Mouse (Mus musculus) limb, embryonic 12.5 days (tissue): ENCODE measurements around the gene Nat9. TPM values are rescaled to one million over a fixed set of nuclear protein-coding genes. Genes with fewer than 3 reads are reported as not detected.
A peak's percentile ranks its signal among the peaks of the same experiment; 100 is the strongest.

Experiments
- ATAC-seq: fragments of 200-750 bp; cut with Nextera tagmentation; 2 replicates; pipeline ENCODE4 v1.8.0; 2017; ENCODE audit warnings: low read depth, moderate TSS enrichment; ENCODE audit not compliant: insufficient number of reproducible peaks, insufficient read depth, low FRiP score, low TSS enrichment
- H3K27ac ChIP-seq: fragments of 300-500 bp; sonication (generic); 2 replicates; pipeline ENCODE4 v1.5.1; 2016; ENCODE audit warnings: mild to moderate bottlenecking, moderate library complexity
- H3K27me3 ChIP-seq: fragments of 300-500 bp; sonication (generic); 2 replicates; pipeline ENCODE4 v1.6.1; 2016; ENCODE audit warnings: mild to moderate bottlenecking, moderate library complexity
- H3K36me3 ChIP-seq: fragments of 300-500 bp; sonication (generic); 2 replicates; pipeline ENCODE4 v1.6.1; 2016; ENCODE audit warnings: mild to moderate bottlenecking, moderate library complexity
- H3K4me1 ChIP-seq: fragments of 300-500 bp; sonication (generic); replicated peaks from 2 replicates; pipeline ENCODE4 v1.6.1; 2016
- H3K4me2 ChIP-seq: fragments of 300-500 bp; sonication (generic); 2 replicates; pipeline ENCODE4 v1.6.1; 2016; ENCODE audit warnings: mild to moderate bottlenecking, moderate library complexity
- H3K4me3 ChIP-seq: fragments of 300-500 bp; sonication (generic); replicated peaks from 2 replicates; pipeline ENCODE4 v1.5.1; 2016; ENCODE audit warnings: mild to moderate bottlenecking
- H3K9ac ChIP-seq: fragments of 300-500 bp; sonication (generic); replicated peaks from 2 replicates; pipeline ENCODE4 v1.6.1; 2016; ENCODE audit warnings: mild to moderate bottlenecking, moderate library complexity
- H3K9me3 ChIP-seq: fragments of 300-500 bp; sonication (generic); 2 replicates; pipeline ENCODE4 v1.6.1; 2016; ENCODE audit warnings: mild to moderate bottlenecking, moderate library complexity
- WGBS: fragments of 180-500 bp; shearing (Covaris S2); methylation state at CpG from one replicate; pipeline ENCODE4 v1.1.7; 2016; 5-methylcytosine and 5-hydroxymethylcytosine counted together
- polyA plus RNA-seq: library from polyadenylated mRNA; unstranded; fragments of >200 nt; fragmentation: Nextera tagmentation; extraction: Ambion mirVana; gene quantifications from 2 replicates; pipeline ENCODE4 v1.2.1, GENCODE M21; 2016

Gene Nat9
- polyA plus RNA-seq, 1 experiment from 2014 or later, result 23.6 TPM

DNA sequence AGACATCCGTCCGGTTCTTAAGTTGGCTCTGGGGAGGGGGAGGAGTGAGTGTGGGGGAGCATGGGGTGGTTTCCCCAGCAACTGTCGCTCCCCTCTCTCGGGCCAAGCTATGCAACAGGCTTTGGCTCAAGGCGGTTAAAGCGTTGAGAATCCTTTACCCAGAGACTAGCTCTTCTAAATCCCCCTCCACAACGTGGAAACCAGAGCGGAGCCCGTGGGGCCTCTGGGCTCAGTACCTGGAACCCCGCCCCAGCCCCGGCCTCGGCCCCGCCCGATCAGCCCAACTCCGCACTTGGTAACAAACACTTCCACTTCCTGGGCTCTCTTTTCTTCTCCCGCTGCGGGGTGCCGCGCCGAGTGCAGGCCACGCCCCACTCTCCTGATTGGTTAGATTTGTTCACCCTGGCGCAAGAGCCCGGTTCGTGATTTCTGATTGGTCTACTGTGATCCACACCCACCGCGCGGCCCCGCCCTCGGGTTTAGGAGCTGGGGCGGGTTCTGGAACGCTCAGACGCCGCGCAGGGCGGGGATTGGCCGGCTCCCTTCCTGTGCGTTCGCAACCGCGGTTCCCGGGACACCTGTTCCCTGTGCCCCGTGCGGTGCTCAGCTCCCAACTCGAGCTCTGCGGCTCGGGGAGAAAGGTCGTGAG lies 24.7 kb downstream of the Nat9 start, which contains the start of gene Slc9a3r1:
TSS of gene Slc9a3r1 (plus strand) at position 510 of the 649 bp plus-strand sequence.
- Histone ChIP-seq H3K9ac (peak within 1 kb of the TSS; percentile 50), H3K27ac (no peak within 1 kb of the TSS), H3K4me1 (peaks cover 40% of the 10 kb centered on the region), H3K27me3 (peaks cover 47% of the 10 kb centered on the region), H3K4me2 (peak within 1 kb of the TSS; percentile 95), H3K9me3 (no peaks in the 10 kb centered on the region), H3K4me3 (peak within 1 kb of the TSS; percentile 59), H3K36me3 (no peaks in the 10 kb centered on the region)
- WGBS, result under 1% methylated on average over 47 of the region's 47 CpGs
- peak; percentile 92 for ATAC-seq

DNA sequence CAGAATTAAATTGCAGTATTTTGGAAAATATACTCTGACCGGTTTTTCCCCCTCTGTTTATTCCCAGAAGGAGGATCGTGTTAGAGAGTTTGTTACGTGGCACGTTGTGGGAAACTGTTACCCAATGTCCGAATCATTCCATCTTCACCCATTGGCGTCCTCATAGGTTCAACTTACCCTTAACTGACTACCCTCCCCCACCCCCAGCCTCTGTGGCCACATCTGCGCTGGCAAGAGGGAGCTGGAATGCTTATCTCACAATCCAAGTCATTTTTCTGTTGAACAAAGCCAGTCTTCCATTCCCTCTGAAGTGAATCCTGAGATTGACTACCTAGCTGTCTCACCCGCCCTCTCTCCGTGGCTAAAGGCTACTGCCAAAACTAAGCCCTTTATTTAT lies 25.5 kb downstream of the Nat9 start:
- no peak for ATAC-seq
- H3K4me1 ChIP-seq, result peaks cover 42% of the 10 kb centered on the region

DNA sequence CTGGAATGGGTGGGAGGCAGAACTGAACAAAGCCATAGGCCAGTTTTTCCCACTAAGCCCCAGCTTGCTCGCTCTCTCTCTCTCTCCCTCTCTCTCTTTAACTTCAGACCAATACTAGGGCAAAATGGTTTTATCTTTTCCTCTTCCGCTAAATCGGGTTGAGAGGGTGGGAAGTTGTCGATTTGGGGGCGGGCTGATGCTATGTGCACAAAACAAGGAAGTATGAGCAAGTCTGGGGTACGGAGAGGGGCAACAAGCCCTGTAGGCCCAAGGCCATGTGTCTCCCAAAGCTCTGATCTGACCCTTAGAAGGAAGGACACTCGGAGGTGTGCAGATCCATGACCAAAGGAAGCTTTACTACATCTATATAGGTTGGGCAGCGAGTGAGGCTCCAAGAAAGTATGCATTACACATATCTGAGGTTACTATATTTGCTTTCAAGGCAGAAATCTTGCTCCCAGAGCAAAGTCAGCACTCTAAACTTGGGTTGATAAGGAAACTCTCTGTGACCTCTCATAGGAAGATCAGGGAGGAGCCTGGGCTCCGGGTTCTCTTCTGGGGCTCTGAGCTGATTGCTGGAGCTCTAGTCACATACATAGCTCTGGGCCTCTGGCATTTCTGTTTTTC lies 26.0 kb downstream of the Nat9 start:
- Histone ChIP-seq H3K27ac (no peak overlapping the region), H3K4me2 (no peak overlapping the region), H3K27me3 (peaks cover 54% of the 10 kb centered on the region), H3K9ac (no peak overlapping the region), H3K36me3 (no peaks in the 10 kb centered on the region), H3K4me1 (peaks cover 42% of the 10 kb centered on the region), H3K9me3 (no peaks in the 10 kb centered on the region), H3K4me3 (no peak overlapping the region)
- WGBS, result 68% methylated on average over 9 of the region's 9 CpGs
- no peak for ATAC-seq

More for the DNA sequence above, 25.5 kb downstream of the Nat9 start:
- no peak overlapping the region for H3K27ac ChIP-seq
- H3K4me2 ChIP-seq, result peak overlapping the region; percentile 95
- WGBS, result 28% methylated on average over 9 of the region's 9 CpGs
- H3K9ac ChIP-seq, result no peak overlapping the region
- no peaks in the 10 kb centered on the region for H3K36me3 ChIP-seq
- H3K4me3 ChIP-seq, result no peak overlapping the region; the same call in 1 of the 2 replicates
- no peaks in the 10 kb centered on the region for H3K9me3 ChIP-seq
- H3K27me3 ChIP-seq, result peaks cover 49% of the 10 kb centered on the region

DNA sequence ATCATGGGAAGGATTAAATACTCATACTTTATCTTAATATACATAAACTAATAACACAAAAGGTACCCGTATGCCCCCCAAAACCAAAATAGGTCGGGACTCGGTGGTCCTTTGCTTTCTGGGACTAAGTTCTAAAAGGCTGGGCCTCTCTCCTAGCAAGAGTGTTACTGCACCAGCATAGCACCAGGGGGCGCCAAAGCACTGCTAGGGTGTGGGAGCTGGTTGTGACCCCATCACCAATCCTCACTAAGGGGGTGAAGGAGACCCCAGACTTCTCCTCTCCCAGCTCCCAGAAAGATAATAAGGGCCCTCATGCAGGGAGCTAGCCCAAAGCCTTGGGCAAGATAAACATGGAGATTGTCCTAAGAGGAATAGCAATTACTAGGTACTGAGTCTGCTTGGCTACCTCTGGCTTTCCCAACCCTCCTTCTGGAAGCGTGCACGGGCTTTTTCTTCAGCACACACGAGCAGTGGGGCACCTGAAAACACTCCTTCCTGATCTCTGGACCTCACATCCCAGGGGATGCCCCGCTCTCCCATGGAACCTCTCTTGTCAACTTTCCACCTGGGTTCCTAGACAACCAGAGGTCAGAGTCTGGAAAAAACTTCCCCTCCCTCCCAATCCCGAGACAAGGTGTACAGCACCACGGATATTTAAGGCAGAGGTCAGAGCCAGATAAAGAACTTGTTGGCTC lies 26.6 kb downstream of the Nat9 start:
- no peak overlapping the region for H3K4me3 ChIP-seq
- WGBS, result 32% methylated on average over 10 of the region's 10 CpGs
- ATAC-seq, result no peak

DNA sequence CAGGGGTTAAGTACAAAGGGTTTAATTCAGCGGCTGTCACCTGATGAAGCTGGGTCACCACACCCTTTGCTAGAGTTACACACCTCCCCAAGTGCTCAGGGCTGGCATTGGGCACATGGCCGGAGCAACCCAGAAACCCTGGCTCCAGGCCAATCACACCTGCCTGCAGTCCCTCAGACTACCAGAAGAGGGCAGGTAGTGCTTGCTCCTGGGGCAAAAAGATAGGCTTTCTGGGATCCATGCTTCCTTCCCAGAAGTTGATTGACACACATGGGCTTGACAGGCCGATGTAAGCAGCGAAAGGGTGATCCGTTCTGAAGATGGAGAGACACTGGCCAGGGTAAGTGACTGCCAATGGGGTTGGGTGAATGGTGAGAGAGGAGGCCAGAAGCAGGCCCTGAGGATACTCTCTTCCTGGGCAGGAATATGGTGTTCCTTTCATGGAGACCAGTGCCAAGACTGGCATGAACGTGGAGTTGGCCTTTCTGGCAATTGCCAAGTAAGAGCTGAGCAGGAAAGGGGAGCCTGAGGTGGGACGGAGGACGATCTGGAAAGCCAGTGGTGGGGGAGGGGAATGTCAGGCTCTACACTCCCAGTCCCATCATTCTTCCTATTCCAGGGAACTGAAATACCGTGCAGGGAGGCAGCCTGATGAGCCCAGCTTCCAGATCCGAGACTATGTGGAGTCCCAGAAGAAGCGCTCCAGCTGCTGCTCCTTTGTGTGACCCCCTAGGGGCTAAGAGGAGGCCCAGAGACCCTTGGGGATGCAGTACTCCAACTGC lies 27.5 kb downstream of the Nat9 start:
- WGBS, result 48% methylated on average over 11 of the region's 11 CpGs
- H3K4me3 ChIP-seq, result no peak overlapping the region
- peaks cover 54% of the 10 kb centered on the region for H3K27me3 ChIP-seq
- H3K9me3 ChIP-seq, result no peaks in the 10 kb centered on the region
- no peak overlapping the region for H3K9ac ChIP-seq
- H3K27ac ChIP-seq, result no peak overlapping the region
- no peaks in the 10 kb centered on the region for H3K36me3 ChIP-seq
- peaks cover 42% of the 10 kb centered on the region for H3K4me1 ChIP-seq
- ATAC-seq, result no peak
- H3K4me2 ChIP-seq, result no peak overlapping the region

More for the DNA sequence above, 26.6 kb downstream of the Nat9 start:
- Histone ChIP-seq H3K4me1 (peaks cover 42% of the 10 kb centered on the region), H3K27ac (no peak overlapping the region), H3K9me3 (no peaks in the 10 kb centered on the region), H3K27me3 (peaks cover 54% of the 10 kb centered on the region), H3K9ac (no peak overlapping the region), H3K36me3 (no peaks in the 10 kb centered on the region), H3K4me2 (no peak overlapping the region)

DNA sequence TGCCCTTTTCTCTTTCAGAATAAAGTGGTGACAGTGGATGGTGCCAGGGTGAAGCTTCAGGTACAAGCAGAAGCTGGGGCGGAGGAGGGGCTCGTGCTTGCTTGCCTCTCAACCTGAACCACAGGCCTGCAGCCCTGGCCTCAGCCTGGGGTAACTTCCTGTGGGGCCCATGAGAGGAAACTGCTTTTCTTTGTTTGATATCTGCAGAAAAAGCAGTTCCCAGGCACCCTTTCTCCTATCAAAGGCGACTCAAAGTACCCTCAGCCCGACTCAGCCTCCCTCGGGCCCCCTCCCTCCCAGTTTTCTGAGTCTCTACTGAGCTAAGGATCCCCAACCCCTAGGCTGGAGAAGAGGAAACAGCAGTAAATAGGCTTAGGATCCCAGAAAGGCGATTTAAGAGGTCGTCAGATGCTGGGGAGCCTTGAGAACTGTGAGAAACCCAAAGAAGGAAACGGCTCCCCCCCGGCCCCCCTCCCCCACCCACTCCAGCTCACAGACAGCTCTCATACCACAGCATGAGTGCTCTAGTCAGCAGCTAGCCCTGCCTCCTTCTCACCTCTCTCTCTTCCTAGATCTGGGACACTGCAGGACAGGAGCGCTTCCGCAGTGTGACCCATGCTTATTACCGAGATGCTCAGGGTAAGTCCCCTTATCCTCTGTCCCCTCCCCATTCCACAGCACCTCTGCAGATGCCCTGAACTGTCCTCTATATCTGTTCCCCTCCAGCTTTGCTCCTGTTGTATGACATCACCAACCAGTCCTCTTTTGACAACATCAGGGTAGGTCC lies 29.5 kb downstream of the Nat9 start:
- H3K4me1 ChIP-seq, result peaks cover 38% of the 10 kb centered on the region
- H3K4me3 ChIP-seq, result no peak overlapping the region
- peak overlapping the region; percentile 11; the same call in 1 of the 2 replicates for H3K4me2 ChIP-seq
- H3K27me3 ChIP-seq, result peaks cover 54% of the 10 kb centered on the region
- H3K36me3 ChIP-seq, result no peaks in the 10 kb centered on the region
- H3K27ac ChIP-seq, result 0 out of 2 replicates have a peak overlapping the region, but pooled peaks have one; percentile 20
- no peaks in the 10 kb centered on the region for H3K9me3 ChIP-seq
- 28% methylated on average over 12 of the region's 12 CpGs for WGBS
- H3K9ac ChIP-seq, result peak overlapping the region; percentile 23; the same call in 1 of the 2 replicates
- no peak for ATAC-seq

DNA sequence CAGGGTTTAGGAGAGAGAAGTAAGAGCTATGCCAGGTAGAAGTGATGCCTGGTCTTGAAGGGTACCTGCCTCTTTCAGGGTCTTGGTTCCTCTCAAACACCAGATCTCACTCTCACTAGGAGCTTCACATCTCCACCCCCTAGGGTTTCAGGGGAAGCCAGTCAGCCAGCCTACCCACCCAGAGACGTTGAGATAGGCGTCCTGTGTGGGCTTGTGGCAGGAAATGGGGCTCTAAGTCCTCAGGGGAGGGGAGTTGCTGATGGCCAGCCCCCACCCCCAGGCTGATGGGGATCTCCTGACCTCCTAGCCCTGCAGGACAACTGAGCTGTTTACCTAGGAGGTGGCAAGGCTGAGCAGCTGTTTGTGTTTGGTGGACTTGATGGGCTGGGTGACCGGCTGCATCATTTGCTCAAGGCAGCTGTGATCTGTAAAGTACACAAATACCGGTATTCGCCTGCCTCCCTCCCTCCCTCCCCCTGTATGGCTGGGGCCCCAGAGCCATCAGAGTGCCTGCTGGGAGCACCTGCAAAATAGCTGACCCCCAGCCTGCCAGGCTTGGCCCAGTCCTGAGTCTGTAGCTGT lies 32.5 kb downstream of the Nat9 start:
- 0% methylated on average over 5 of the region's 5 CpGs for WGBS
- H3K4me2 ChIP-seq, result no peak overlapping the region
- H3K27me3 ChIP-seq, result peaks cover 52% of the 10 kb centered on the region
- H3K27ac ChIP-seq, result no peak overlapping the region
- H3K4me1 ChIP-seq, result peaks cover 46% of the 10 kb centered on the region
- no peak for ATAC-seq
- H3K9me3 ChIP-seq, result no peaks in the 10 kb centered on the region
- H3K36me3 ChIP-seq, result no peaks in the 10 kb centered on the region
- no peak overlapping the region for H3K9ac ChIP-seq
- H3K4me3 ChIP-seq, result no peak overlapping the region

DNA sequence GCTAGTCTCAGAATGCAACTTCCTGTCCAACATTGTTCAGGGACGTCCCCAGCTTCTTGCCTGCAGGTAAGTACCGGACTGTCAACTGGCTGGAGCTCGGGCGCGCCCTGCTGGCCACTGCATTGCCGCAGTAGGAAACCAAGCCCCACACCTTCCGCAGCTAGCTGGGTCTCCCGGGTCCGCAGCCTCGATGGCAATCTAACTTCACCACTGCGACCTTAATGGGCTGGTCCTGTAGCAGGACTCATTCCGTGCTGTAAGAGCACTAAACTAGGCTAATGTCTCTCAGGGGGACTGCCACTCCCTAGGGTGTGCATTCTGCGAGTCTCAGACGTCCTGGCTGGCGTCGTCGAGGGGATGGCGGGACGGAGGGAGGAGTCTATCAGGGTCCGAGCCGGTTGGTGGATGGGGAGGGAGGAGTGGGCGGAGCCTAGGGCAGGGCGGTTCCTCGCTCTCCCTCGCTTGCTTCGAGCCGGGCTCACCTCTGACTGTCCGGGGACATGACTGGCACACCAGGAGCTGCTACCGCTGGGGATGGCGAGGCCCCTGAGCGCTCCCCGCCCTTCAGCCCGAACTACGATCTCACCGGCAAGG lies 33.9 kb downstream of the Nat9 start:
- ATAC-seq, result peak; percentile 23; the same call in 1 of the 2 replicates
- no peaks in the 10 kb centered on the region for H3K36me3 ChIP-seq
- peak overlapping the region; percentile 40 for H3K4me3 ChIP-seq
- WGBS, result 2% methylated on average over 35 of the region's 35 CpGs
- H3K27me3 ChIP-seq, result peaks cover 52% of the 10 kb centered on the region
- H3K27ac ChIP-seq, result no peak overlapping the region
- H3K4me2 ChIP-seq, result peak overlapping the region; percentile 53
- peaks cover 4% of the 10 kb centered on the region; the same call in 1 of the 2 replicates for H3K9me3 ChIP-seq
- peak overlapping the region; percentile 42 for H3K9ac ChIP-seq
- peaks cover 46% of the 10 kb centered on the region for H3K4me1 ChIP-seq

DNA sequence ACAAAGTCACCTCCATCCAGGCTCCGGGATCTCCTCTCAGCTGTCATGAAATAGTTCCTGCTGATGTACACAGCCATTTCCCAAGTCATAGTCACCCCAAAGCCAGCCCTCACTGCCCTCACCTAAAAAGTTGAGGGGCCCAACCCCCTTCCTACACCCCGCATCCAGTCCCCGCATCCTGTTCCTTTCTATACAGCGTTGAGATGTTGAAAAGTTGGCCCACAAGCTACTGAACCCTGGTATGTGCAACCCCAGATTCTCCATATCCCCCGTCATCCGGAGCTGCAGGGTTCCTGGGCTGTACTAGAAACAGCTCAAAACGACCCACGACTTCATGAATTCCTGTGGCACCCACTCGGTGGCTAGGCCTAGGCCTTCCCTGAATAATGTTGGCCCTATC lies 34.6 kb downstream of the Nat9 start:
- H3K4me1 ChIP-seq, result peaks cover 41% of the 10 kb centered on the region
- 69% methylated on average over 9 of the region's 9 CpGs for WGBS

More for the DNA sequence above, 34.6 kb downstream of the Nat9 start:
- Histone ChIP-seq H3K4me2 (peak overlapping the region; percentile 53), H3K27me3 (peaks cover 52% of the 10 kb centered on the region), H3K9ac (no peak overlapping the region), H3K27ac (no peak overlapping the region), H3K4me3 (no peak overlapping the region), H3K9me3 (peaks cover 4% of the 10 kb centered on the region; the same call in 1 of the 2 replicates), H3K36me3 (no peaks in the 10 kb centered on the region)
- no peak for ATAC-seq
